Mouse (Mus musculus): Measurements from ENCODE around the gene Paqr5. TPM values are rescaled to one million over a fixed set of nuclear protein-coding genes. Genes with fewer than 3 reads are reported as not detected.

The Paqr5 gene
- total and polyA plus RNA-seq, 2 experiments from 2014 or later = 0.43 to 0.58 TPM

DNA sequence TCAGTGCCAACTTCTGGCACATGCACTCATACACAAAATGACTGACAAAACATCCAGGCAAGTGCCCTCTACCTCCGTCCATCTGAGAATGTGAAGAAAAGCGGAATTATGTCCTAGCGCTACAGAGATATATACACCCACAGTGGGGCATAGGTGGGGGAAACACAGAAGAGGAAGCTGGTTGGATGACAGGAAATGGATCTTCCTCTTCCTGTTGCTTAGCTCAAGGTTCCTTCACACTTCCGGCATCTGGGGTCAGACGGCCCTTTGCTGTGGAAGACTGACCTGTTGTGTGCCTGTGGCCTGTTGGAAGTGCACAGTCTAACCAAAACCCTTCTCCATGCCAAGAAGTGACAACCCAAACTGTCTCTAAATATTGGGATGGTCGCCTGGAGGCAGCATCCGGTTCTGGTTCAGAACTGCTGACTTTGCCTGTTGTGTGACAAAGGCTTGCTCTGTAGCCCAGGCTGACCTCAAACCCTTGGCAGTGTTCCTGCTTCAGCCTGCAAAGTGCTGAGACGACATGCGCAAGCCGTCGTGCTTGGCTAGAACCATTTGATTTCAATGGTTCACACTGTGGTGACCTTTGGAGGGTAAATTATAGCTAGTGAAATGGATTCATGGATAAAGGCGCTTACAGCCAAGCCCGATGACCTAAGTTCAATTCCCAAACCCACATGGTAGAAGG, 49.3 kb downstream of the Paqr5 start:
- no peaks in the 10 kb centered on the region for H3K4me1 ChIP-seq (ENCODE audit: insufficient read depth)
- H3K4me3 ChIP-seq (ENCODE audit: low read depth, low read length) = no peak overlapping the region
- no peak for ATAC-seq
- no peak overlapping the region for H3K27ac ChIP-seq (ENCODE audit: low read depth, low read length)
- WGBS = 91% methylated on average over 13 of the region's 13 CpGs
- H3K4me2 ChIP-seq (ENCODE audit: low read depth) = no peak overlapping the region
- H3K27me3 ChIP-seq (ENCODE audit: insufficient read depth, low read length) = no peaks in the 10 kb centered on the region
- no peaks in the 10 kb centered on the region for H3K36me3 ChIP-seq (ENCODE audit: insufficient read depth)
- TF ChIP-seq CTCF (IDR thresholded peaks at IDR 0.05; ENCODE audit: low read depth) = no peak
- no peak overlapping the region for H3K9ac ChIP-seq
- H3K9me3 ChIP-seq (ENCODE audit: low read length) = no peaks in the 10 kb centered on the region
- DNase-seq = no peak

GRCm38 (mm10) chr9:61972031-61972430, 54.6 kb downstream of the Paqr5 start:
- Histone ChIP-seq H3K27ac (ENCODE audit: low read depth, low read length) (no peak overlapping the region), H3K36me3 (ENCODE audit: insufficient read depth) (no peaks in the 10 kb centered on the region), H3K4me3 (ENCODE audit: low read depth, low read length) (no peak overlapping the region), H3K9ac (no peak overlapping the region), H3K4me2 (ENCODE audit: low read depth) (no peak overlapping the region), H3K4me1 (ENCODE audit: insufficient read depth) (no peaks in the 10 kb centered on the region), H3K27me3 (ENCODE audit: insufficient read depth, low read length) (no peaks in the 10 kb centered on the region), H3K9me3 (ENCODE audit: low read length) (no peaks in the 10 kb centered on the region)
- TF ChIP-seq CTCF (IDR thresholded peaks at IDR 0.05; ENCODE audit: low read depth) = no peak
- WGBS = 50% methylated on average over 9 of the region's 9 CpGs
- no peak for DNase-seq
- no peak for ATAC-seq

GRCm38 (mm10) chr9:61971045-61971444, 55.6 kb downstream of the Paqr5 start:
- no peaks in the 10 kb centered on the region for H3K27me3 ChIP-seq (ENCODE audit: insufficient read depth, low read length)
- no peaks in the 10 kb centered on the region for H3K9me3 ChIP-seq (ENCODE audit: low read length)
- 84% methylated on average over 3 of the region's 3 CpGs for WGBS
- no peak overlapping the region for H3K27ac ChIP-seq (ENCODE audit: low read depth, low read length)
- no peak overlapping the region for H3K9ac ChIP-seq
- ATAC-seq (no peak), DNase-seq (no peak)
- no peak for TF ChIP-seq CTCF (IDR thresholded peaks at IDR 0.05; ENCODE audit: low read depth)
- H3K4me3 ChIP-seq (ENCODE audit: low read depth, low read length) = no peak overlapping the region
- H3K4me2 ChIP-seq (ENCODE audit: low read depth) = no peak overlapping the region
- no peaks in the 10 kb centered on the region for H3K4me1 ChIP-seq (ENCODE audit: insufficient read depth)
- H3K36me3 ChIP-seq (ENCODE audit: insufficient read depth) = no peaks in the 10 kb centered on the region

DNA sequence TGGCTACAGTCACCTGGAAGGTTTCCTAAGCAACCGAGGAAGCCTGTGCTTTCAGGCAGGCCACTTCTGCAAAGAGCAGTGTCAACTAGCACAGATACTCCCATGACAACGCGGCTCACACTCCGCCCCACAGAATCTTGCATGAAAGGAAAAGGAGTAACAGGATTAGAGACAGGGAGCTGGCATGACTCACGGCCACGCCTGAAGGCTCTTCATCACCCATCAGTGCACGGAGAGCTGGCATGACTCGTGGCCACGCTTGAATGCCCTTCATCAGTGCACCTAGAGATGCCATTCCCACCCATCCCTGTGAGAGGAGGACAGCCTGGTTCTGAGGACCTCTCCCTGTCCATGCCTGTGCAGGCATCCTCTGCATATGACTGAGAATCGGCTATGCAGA, 59.3 kb downstream of the Paqr5 start:
- H3K36me3 ChIP-seq (ENCODE audit: insufficient read depth) = no peaks in the 10 kb centered on the region
- no peak for DNase-seq
- 68% methylated on average over 10 of the region's 10 CpGs for WGBS

GRCm38 (mm10) chr9:61965987-61966386, 60.7 kb downstream of the Paqr5 start:
- Histone ChIP-seq H3K4me3 (ENCODE audit: low read depth, low read length) (no peak overlapping the region), H3K4me1 (ENCODE audit: insufficient read depth) (no peaks in the 10 kb centered on the region), H3K9me3 (ENCODE audit: low read length) (no peaks in the 10 kb centered on the region), H3K27ac (ENCODE audit: low read depth, low read length) (no peak overlapping the region), H3K9ac (no peak overlapping the region), H3K27me3 (ENCODE audit: insufficient read depth, low read length) (no peaks in the 10 kb centered on the region), H3K4me2 (ENCODE audit: low read depth) (no peak overlapping the region), H3K36me3 (ENCODE audit: insufficient read depth) (no peaks in the 10 kb centered on the region)
- DNase-seq (no peak), ATAC-seq (no peak)
- no peak for TF ChIP-seq CTCF (IDR thresholded peaks at IDR 0.05; ENCODE audit: low read depth)
- WGBS = 92% methylated on average over 7 of the region's 7 CpGs

More for the DNA sequence above, 59.3 kb downstream of the Paqr5 start:
- Histone ChIP-seq H3K4me3 (ENCODE audit: low read depth, low read length) (no peak overlapping the region), H3K9me3 (ENCODE audit: low read length) (no peaks in the 10 kb centered on the region), H3K9ac (0 out of 2 replicates have a peak overlapping the region, but pooled peaks have one; percentile 18), H3K27ac (ENCODE audit: low read depth, low read length) (no peak overlapping the region), H3K4me1 (ENCODE audit: insufficient read depth) (no peaks in the 10 kb centered on the region), H3K4me2 (ENCODE audit: low read depth) (no peak overlapping the region), H3K27me3 (ENCODE audit: insufficient read depth, low read length) (no peaks in the 10 kb centered on the region)
- TF ChIP-seq CTCF (IDR thresholded peaks at IDR 0.05; ENCODE audit: low read depth) = no peak
- peak; percentile 54 for ATAC-seq

- peak; percentile 96 for TF ChIP-seq CTCF (IDR thresholded peaks at IDR 0.05; ENCODE audit: low read depth)
- Histone ChIP-seq H3K27ac (ENCODE audit: low read depth, low read length) (no peak overlapping the region), H3K9ac (0 out of 2 replicates have a peak overlapping the region, but pooled peaks have one; percentile 18), H3K4me2 (ENCODE audit: low read depth) (no peak overlapping the region), H3K27me3 (ENCODE audit: insufficient read depth, low read length) (no peaks in the 10 kb centered on the region), H3K4me3 (ENCODE audit: low read depth, low read length) (no peak overlapping the region), H3K36me3 (ENCODE audit: insufficient read depth) (no peaks in the 10 kb centered on the region), H3K4me1 (ENCODE audit: insufficient read depth) (no peaks in the 10 kb centered on the region), H3K9me3 (ENCODE audit: low read length) (no peaks in the 10 kb centered on the region)
- peak; percentile 76 for ATAC-seq
- DNase-seq = peak; percentile 87
- WGBS = 41% methylated on average over 4 of the region's 4 CpGs
Measured at GRCm38 (mm10) chr9:61965411-61965930, 61.2 kb downstream of the Paqr5 start.

DNA sequence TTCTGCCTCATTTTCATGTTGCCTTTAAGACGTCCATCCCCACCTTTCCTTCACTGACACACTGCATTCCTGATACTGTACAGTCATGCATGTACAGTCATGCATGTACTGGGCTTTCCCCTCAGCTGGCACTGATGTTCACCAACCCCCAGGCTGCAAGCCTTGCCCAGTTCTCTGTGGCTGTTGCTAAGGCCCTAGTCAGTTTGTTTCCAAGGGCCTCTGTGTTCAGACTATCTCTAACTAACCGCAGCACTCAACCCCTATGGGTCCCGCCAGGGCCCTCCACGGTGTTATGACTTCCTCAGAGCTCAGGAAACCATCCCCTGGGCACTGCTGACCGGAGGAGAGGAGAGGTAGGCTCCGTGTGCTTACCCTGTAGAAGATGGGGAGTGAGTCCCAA, 63.3 kb downstream of the Paqr5 start:
- no peak overlapping the region for H3K9ac ChIP-seq
- no peak overlapping the region for H3K4me3 ChIP-seq (ENCODE audit: low read depth, low read length)
- no peaks in the 10 kb centered on the region for H3K27me3 ChIP-seq (ENCODE audit: insufficient read depth, low read length)
- H3K9me3 ChIP-seq (ENCODE audit: low read length) = no peaks in the 10 kb centered on the region
- no peaks in the 10 kb centered on the region for H3K36me3 ChIP-seq (ENCODE audit: insufficient read depth)
- no peak overlapping the region for H3K27ac ChIP-seq (ENCODE audit: low read depth, low read length)
- H3K4me1 ChIP-seq (ENCODE audit: insufficient read depth) = no peaks in the 10 kb centered on the region
- no peak for TF ChIP-seq CTCF (IDR thresholded peaks at IDR 0.05; ENCODE audit: low read depth)
- WGBS = 77% methylated on average over 6 of the region's 6 CpGs
- ATAC-seq = peak; percentile 14; the same call in 1 of the 2 replicates
- no peak for DNase-seq
- H3K4me2 ChIP-seq (ENCODE audit: low read depth) = no peak overlapping the region
